Mouse (Mus musculus) skeletal muscle tissue, adult 2 months (tissue): ENCODE data around the gene Hrct1.

Experiments used
- DNase-seq: peaks from one replicate; pipeline ENCODE4 v3.0.0-alpha.2; 2012; ENCODE audit warnings: low read depth, low spot score

The Hrct1 gene

DNA sequence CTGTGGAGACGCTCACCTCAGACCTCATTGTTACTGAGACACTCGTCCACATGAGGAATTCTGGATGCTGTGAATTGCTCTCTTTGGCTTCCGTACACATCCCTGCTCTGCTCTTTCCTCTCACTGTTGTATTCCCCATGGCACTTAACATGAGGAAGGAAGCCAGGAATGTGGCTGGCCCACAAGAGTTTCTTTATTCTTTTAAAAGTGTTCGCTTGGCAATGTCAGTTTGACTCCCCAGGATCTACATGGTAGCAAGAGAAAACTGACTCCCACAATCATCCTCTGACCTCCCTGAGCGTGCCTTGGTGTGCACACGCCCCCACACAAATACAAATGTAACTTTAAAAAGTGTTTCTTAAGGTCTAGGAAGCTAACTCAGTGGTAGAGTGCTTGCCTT, 44.6 kb downstream of the Hrct1 start:
- no peak for DNase-seq

GRCm38 (mm10) chr4:43772304-43772703, 45.3 kb downstream of the Hrct1 start:
- no peak for DNase-seq
